Mouse (Mus musculus) adrenal gland, adult 18-20 months (tissue): Measurements from ENCODE around the gene Foxp3. TPM values are rescaled to one million over a fixed set of nuclear protein-coding genes. Genes with fewer than 3 reads are reported as not detected.
A peak's percentile ranks its signal among the peaks of the same experiment; 100 is the strongest.

Source experiments
- DNase-seq, 2 experiments: peaks; one replicate each; pipeline ENCODE4 v3.0.0; 2021 to 2022; ENCODE audit warnings: low spot score in 2 of 2
- long read RNA-seq, 2 experiments: library from polyadenylated mRNA; stranded (forward); transcript quantifications; one replicate each; pipeline ENCODE4 v2.0.0; 2021
- total RNA-seq, 2 experiments: library from RNA; stranded (reverse); gene quantifications; 1 replicate in 1 of 2; 2 replicates in 1 of 2; pipeline ENCODE4 v1.2.3; 2021

Gene Foxp3
- total RNA-seq, result not detected
- long read RNA-seq, experiment 1, result 0 reads
- long read RNA-seq, experiment 2, result 0 reads

DNA sequence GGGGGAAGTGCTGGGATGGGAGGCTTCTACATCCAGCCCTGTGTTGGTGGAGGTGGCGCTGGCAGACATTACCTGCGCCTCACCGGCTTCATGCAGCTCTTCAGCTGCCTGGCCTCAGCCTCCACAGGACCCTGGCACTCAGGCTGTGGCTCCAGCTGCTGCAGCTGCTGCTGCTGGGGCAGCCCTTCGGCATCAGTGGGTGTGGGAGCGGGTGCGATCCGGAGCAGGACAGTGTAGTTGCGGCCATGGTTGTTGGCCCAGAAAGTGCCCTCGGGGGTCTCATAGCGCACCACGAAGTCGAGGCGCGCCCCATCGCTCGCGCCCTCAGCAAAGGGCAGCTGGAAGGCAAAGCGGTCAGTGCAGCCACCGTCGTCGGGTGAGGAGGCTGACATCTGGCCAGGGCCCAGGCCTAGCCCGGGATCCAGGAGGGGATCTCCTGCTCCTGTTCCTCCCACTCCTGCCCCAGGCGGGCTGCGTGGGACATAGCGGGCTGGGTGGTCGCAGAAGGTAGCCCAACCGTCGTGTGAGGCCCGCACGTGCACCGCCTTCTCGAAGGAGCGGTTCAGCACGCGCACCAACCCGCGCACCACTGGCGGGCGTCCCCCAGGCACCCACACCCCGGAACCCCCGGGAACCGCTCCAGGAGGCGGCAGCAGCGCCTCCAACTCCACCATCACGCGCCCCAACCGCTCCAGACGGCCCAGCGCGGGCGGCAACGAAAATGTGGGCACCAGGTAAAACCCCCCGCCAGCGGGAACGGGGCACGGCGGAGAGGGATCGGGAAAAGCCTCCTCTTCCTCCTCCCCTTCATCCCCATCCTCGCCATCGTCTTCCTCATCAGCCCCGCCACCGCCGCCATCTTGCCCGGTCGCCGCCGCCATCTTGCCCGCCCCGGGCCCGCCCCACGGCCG is at the start of gene Foxp3:
Foxp3 (plus strand) TSS at position 469 of the 911 bp plus-strand sequence.
- peak; percentile 6 to 48 for DNase-seq

DNA sequence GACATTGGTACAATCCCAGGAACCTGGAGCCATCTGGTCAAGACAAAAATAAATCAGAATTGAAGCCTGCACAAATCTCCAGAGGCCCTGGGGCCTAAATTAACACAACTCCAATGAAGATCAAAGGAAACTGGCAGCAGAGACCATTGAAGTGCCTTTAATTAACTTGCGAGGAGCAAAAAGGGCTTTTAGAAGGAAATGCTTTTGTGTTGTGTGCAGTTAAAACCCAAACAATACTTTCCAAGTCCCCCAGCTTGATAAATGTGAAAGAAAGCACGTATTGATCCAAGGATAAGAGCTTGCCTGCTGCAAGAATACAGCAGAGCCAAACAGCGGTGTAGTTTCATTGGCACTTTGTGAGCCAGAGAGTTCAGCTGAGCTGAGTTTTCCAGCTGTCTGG is 48.5 kb upstream of the Foxp3 start:
- DNase-seq, result no peak

DNA sequence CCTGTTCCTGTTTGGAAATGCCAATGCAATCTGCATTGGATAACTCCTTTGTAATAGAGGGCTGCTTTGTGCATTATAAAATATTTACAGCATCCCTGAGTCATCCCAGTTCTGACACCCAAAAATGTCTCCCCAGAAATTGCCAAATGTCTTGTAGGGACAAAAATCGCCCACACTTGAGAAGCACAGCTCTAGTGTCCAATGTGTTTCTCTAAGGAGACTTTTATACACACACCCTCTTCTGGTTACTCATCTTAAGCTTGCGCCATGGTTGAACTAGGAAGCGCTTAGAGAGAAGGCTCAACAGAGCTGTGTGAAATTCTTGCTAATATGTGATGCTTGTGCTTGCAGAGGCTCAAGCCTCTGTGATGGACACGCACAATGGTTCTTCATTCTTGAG is 20.0 kb upstream of the Foxp3 start:
- DNase-seq, result no peak

DNA sequence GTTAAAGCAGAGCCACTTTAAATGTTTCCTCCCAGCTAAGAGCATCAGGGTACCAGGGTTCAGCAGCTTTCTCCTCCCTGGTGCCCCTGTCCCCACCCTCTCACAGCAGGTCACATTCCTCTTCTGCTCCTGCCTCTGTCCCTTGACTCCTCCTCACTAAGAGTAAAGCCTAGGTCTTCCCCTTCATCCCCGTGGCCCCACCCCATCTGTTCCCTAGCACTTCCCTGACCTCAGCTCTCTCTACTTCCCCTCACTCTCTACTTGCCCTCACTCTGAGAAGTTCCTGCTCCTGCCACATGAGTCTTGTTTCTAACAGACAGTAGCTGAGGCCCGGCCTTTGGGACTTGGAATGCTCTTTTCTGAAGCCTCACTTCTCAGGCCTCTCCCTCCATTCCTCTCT is 10.4 kb upstream of the Foxp3 start:
- DNase-seq, result no peak

DNA sequence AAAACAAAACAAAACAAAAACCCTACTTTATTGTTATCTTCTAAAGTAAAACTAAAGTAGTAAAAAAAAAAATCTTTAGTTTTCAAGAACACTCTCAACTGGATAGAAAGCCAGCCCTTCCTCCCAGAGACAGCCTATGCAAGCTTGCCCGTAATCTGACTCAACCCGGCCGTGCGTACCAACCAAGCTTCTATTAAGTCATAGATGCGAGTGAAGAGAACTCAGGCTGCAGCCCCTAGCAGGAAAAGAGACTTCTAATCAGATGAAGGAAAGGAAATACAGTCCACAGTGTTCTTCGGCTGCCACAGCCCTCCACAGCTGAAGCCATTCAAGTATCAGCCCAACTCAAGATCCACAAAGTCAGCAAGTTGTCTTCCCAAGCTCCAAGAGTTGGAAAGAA is 7.1 kb upstream of the Foxp3 start:
- no peak for DNase-seq

DNA sequence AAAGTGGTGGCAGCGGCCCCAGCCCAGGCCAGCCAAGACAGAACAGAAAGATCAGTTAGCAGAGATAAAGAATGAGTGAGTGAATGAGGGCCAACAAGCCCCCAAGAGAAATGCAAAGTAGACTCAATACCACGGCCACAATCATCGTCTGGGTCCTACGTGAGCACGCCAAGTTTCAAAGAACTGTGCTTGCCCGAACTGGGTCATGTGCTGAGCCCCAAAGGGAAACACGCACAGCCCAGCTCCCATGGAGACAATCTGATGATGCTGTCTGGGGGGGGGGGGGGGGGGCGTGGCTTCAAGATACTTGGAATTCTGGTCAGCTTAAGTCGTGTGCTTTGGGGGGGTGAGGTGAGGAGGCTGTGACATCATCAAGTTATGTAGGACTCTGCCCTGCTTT is 6.0 kb upstream of the Foxp3 start:
- no peak for DNase-seq

DNA sequence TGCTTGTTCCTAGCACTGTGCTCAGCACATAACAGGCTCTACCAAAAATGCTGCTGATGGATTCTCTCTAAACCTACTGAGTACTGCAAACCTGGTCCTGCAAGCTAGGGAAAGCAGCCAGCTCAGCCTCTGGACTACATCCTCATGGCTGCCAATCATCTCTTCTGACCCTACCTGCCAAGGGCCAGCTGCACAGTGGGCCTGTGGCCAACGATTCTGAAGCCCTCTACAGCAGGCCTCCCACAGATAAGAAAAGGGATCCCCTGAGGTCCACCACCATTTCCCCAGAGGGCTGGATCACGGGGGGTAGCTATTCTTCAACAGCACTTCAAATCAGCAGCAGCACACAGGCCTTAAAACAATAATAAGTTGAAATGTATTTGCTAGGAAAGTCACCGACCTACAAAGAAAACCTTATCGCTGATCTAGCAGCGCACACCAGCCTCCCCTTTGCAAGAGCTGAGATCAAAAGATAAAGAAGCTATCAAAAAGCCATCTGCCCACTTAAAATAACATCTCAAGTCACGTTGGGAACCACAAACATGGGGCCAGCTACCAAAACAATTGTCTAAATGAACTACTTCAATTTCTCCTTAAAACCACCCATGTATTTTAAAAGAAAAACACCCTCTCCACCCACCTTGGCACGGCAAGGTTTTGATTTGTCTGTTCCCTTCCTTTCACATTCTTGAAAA is 2.8 kb upstream of the Foxp3 start:
- DNase-seq, result no peak

DNA sequence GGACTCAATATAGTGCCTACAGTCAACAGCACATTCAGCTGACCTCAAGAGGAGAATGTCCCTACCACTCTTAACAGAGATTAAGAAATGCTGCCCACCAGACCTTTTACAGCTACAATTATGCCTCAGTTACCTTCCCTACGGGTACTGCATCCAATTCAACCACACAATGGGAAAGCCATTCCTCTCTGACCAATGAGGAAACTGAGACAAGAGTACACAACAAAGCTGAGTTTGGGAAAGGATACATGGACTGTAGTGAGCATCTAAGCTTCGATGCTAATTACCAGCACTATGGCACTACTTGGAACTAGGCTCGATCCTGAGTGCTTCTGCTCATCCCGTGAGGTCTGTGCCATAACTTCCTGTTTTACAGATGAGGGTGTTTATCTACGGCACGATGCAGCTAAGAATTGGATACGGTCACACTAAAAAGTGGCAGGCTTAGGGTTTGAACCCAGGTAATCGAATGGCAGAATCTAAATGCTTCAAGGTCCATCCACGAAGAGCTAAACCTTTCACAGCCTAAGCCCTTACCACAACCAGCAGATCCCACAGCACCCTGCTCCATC is 1.8 kb upstream of the Foxp3 start:
- DNase-seq, result no peak

DNA sequence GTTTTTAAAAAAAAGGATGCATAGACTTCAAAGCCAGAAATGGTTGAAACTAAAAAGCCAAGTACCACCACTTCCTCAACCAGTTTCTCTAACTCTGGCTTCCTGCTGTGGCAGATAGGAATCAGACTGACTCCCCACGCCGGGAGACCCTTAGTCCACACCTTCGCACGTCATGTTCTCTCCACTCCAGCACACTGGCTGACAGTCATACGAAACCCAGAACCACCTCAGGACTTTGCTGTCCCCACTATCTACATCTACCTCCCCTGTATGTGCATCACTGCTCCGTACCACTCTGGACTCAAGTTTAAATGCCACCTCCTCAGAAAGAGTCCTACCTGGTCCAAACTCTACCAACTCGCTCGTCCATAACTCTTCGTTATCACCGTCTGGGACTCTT is 978 bp upstream of the Foxp3 start:
- no peak for DNase-seq

DNA sequence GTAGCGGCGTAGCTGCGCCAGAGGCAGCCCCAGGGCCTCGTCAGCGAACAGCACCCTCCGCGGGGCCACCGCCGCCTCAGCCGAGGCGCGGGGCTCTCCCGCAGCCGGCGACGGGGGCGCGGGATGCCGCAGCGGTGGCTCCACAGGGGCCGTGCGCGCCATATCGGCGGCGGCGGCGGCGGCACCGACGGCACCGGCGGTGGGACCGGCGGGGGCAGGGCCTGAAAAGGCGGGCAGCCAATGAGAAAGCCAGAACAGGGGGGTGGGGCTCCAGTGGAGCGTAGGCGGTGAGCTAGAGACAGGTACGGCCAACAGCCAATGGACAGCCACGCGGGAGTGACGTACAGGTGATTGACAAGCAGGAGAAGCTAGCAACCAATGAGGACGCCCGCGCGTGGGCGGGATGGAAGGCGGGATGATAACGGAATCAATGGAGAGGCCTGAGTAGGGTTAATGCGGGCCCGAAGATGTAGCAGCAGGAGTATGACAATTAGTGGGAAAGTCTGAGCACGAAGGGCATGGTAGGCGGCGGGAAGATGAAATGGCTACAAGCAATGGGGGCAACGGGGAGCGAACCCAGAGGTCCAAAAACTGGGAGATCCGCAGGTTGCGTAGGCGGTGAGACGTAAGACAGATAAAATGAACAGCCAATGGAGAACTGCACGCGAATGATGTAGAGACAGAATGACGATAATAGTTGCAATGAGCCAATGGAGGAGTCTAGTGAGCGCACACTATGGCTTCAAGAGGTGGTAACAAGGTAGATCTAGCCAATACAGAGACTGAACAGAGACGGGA is 842 bp downstream of the Foxp3 start, which contains the start of gene Ppp1r3f:
Ppp1r3f (minus strand) TSS at position 197 of the 798 bp plus-strand sequence.
- DNase-seq, result peak; percentile 81

DNA sequence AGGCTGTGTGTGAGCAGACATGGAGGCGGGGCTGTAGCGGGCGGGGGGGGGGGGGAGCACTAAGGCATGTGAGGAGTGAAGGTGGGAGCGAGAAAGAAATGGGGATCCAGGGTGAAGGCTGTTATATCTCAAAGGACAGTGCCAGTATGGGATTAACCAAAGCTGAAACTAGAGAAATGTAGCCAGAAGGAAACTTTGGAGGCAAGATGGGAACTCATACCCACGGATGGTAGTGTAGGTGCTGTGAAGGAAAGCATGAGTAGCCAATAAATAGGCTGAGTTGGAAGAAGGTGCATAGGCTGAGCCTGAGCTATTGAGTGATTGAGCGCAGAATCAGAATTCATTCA is 1.4 kb downstream of the Foxp3 start:
- DNase-seq, result no peak

DNA sequence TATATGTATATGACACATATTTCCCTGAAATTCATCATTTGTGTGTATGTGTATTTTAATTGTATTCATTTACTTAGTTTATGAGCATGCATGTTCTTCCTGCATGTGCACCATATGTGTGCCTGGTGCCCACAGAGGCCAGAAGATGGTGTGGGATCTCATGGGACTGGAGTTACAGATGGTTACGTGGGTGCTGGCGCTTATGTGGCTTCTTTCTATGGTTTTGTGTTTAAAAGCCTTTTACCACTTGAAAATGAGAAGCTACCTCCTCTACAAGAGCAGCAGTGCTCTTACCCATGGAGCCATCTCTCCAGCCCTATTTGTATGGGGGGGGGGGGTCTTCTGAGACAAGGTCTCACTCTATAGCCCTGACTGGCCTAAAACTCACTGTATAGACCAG is 7.7 kb downstream of the Foxp3 start:
- DNase-seq, result no peak

DNA sequence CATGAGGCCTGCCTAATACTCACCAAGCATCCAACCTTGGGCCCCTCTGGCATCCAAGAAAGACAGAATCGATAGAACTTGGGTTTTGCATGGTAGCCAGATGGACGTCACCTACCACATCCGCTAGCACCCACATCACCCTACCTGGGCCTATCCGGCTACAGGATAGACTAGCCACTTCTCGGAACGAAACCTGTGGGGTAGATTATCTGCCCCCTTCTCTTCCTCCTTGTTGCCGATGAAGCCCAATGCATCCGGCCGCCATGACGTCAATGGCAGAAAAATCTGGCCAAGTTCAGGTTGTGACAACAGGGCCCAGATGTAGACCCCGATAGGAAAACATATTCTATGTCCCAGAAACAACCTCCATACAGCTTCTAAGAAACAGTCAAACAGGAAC is 10.4 kb downstream of the Foxp3 start:
- no peak for DNase-seq

DNA sequence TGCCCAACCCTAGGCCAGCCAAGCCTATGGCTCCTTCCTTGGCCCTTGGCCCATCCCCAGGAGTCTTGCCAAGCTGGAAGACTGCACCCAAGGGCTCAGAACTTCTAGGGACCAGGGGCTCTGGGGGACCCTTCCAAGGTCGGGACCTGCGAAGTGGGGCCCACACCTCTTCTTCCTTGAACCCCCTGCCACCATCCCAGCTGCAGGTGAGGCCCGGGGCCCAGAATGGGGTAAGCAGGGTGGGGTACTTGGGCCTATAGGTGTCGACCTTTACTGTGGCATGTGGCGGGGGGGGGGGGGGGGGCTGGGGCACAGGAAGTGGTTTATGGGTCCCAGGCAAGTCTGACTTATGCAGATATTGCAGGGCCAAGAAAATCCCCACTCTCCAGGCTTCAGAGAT is 12.9 kb downstream of the Foxp3 start:
- DNase-seq, result no peak

DNA sequence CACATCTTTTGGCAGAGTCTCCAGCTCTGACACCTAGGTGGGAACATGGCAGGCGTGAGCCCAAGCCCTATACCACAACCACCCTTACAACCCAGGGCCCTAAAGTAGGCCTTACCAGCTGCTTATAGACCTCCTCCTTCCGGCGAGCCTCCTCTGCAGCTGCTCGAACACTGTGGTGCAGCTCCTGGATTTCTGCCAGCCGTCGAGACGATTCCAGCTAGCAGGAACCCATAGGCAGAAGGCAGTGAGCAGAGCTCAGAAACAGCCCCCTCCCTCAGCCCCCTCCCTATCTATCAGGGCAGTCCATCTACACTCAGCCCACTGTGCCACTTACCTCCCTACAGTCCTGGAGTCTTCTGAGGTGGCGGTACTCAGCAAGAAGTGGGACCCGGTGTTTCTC is 21.9 kb downstream of the Foxp3 start:
- DNase-seq, result no peak

DNA sequence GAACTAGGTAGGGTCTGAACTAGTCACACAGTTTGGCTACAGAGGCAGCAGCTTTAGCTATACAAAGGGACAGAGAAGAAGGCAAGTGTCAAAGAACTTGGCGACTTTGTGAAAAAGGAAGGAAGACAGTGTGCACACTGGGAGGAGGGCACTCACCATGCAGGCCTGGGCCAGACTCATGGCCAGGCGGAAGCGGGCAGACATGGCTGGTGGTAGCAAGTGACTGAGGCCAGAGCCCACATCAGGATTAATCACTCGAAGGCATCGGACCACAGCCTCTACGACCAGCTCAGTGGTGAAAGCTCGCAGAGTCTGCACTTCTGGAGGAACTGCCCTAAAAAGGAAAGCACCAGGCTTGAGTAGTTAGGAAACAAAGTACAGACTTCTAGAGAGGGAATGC is 30.6 kb downstream of the Foxp3 start:
- no peak for DNase-seq

DNA sequence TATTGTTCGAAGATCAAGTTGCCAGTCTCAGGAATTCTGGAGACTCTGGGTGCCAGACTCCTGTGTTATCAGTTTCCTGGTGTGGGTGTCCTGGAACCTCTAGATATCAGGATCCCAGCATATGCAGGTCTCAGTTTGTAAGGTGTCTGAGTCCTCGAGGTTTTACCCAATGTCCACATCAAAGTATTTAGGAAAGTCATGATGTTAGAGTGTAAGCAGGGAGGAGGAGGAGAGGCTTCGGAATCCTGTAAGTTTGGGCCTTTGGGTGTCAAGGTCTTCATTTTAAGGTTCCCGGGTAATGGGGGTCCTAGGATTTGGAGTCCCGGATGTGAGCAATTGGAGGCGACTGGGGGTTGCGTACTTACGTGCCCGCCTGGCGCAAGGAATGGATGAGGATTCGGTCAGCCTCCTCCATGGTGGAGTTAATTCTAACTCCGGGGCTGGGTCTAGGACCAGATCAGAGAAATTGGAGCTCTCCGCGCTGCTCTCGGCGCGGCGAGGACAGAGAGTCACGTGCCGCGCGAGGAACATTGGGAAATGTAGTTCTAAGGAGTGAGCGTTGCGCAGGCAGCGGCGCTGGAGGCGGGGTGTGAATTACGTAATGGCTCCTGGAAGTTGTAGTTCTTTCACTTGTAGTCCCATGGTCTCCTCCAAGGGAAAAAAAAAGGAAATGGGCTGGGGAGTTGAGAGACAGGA is 31.6 kb downstream of the Foxp3 start, which contains the start of gene Ccdc22:
Ccdc22 (minus strand) TSS at position 639 of the 696 bp plus-strand sequence.
- DNase-seq, result peak; percentile 64 to 66

DNA sequence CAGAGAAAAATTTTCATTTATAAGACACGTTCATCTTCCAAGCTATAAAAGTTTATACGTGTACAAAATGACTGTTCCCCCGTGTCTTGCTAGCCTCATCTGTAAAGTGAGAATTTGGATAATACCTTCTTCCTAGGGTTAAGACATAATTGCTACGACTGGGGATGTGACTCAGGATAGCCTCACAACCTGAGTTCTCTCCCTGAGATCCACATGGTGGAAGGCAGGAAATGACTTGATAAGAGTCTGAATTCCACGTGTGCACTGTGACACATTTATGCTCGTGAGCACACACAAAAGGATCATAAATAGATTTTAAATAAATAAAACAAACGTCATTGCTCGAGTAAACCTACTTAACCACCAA is 32.1 kb downstream of the Foxp3 start:
- DNase-seq, result no peak

DNA sequence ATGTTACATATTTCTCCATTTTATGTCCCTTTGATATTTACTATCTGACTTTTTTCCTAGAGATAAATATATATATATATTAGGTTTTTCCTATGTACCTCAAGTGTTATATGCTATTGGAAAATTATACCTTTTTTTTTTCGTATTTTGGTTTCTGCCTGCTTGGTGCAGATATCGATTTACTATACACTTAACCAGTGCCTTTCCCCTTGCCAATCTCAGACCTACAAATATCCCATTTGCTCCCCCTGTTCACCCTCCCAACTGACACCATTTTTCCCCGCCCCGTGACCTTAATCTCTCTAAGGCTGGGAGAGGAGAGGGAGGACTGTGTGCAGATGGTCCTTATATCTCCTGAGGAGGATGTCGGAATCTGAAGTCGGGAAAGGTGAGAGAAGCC is 33.3 kb downstream of the Foxp3 start, which contains the start of gene Cacna1f:
Cacna1f (plus strand) TSS at position 301 of the 400 bp plus-strand sequence.
- DNase-seq, result no peak

DNA sequence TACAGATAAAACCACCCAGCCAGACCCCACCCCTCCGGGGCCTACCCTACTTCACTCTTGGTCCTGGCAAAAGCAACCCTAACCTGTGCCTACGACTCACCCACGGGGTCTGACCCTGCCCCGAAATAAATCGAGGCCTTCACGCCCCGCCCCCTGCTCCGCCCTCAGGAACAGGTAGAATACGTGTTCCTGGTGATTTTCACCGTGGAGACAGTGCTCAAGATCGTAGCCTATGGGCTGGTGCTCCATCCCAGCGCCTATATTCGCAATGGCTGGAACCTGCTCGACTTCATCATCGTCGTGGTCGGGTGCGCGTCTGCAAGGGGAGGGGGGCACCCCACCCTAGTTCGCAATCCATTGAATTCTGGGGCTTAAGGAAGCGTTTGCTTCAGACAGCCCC is 36.6 kb downstream of the Foxp3 start:
- DNase-seq, result no peak
